In genomic region chr6:140750371-140751080, GRCm38 (mm10) we compare ENCODE assay signal across 24 mouse cellular contexts. TPM values are rescaled to one million over a fixed set of nuclear protein-coding genes. Genes with fewer than 3 reads are reported as not detected.
DNase-seq lines count a peak whose midpoint lies in the region; ATAC-seq and TF ChIP-seq lines count a peak whose summit lies in the region.
"Had no signal": no experiment of that assay in that cellular context is flagged by ENCODE, and none has a peak within 500 bp of the region (broad histone marks: within the 10 kb centered on the region; RNA-seq: fewer than 3 reads in every experiment).

No protein-coding gene starts in this region.

- H3K4me2 ChIP-seq in heart, postnatal 0 days (ENCODE audit: low read depth, low read length): no peak overlapping the region
- H3K4me2 ChIP-seq in kidney, embryonic 16.5 days (replicated peaks; ENCODE audit: low read depth, low read length): no peak overlapping the region
- H3K4me2 ChIP-seq: embryonic facial prominence, embryonic 13.5 days; heart, embryonic 13.5 days; hindbrain, embryonic 13.5 days; intestine, embryonic 15.5 days; limb, embryonic 12.5 days; liver, embryonic 15.5 days; neural tube, embryonic 15.5 days had no signal

- H3K27me3 ChIP-seq in heart, postnatal 0 days (ENCODE audit: control insufficient read depth, insufficient read depth, low read length): no peaks in the 10 kb centered on the region
- H3K27me3 ChIP-seq in kidney, embryonic 16.5 days (ENCODE audit: insufficient read depth, low read length): no peaks in the 10 kb centered on the region
- H3K27me3 ChIP-seq: embryonic facial prominence, embryonic 13.5 days; heart, embryonic 13.5 days; hindbrain, embryonic 13.5 days; intestine, embryonic 15.5 days; limb, embryonic 12.5 days; liver, embryonic 15.5 days; neural tube, embryonic 15.5 days had no signal

- H3K4me1 ChIP-seq in heart, postnatal 0 days (ENCODE audit: control insufficient read depth, insufficient read depth): peaks cover 10% of the 10 kb centered on the region; the same call in 1 of the 2 replicates
- peaks cover 8% of the 10 kb centered on the region; the same call in 1 of the 2 replicates for H3K4me1 ChIP-seq in brown adipose tissue, adult 24 weeks (ENCODE audit: control insufficient read depth, insufficient read depth, insufficient read length, low read length)
- no peaks in the 10 kb centered on the region for H3K4me1 ChIP-seq in kidney, embryonic 16.5 days (ENCODE audit: insufficient read depth, low read length)
- H3K4me1 ChIP-seq: embryonic facial prominence, embryonic 13.5 days; forebrain, embryonic 10.5 days; hindbrain, embryonic 13.5 days; intestine, embryonic 15.5 days; limb, embryonic 12.5 days; liver, embryonic 15.5 days; neural tube, embryonic 15.5 days had no signal

- DNase-seq in heart, postnatal 0 days (ENCODE audit: low spot score): no peak
- no peak for DNase-seq in heart, adult 8-10 months (ENCODE audit: low spot score)
- DNase-seq in 3T3-L1 (ENCODE audit: low read depth, low spot score): peak; percentile 66
- no peak for DNase-seq in Muller cell, postnatal 12 days (ENCODE audit: inconsistent ontology term)
- DNase-seq in layer of hippocampus, postnatal 10 days (ENCODE audit: low spot score in 2 of 2): no peak
- DNase-seq: adrenal gland, postnatal 14 days; cerebellum, adult 2 months; gastrocnemius, postnatal 25 days; thymus, postnatal 36 days had no signal

- peak overlapping the region; percentile 21 for H3K27ac ChIP-seq in heart, postnatal 0 days (ENCODE audit: low read depth)
- H3K27ac ChIP-seq in brown adipose tissue, adult 24 weeks (replicated peaks; ENCODE audit: low read depth, low read length): peak overlapping the region; percentile 51
- peak overlapping the region; percentile 52; the same call in 1 of the 2 replicates for H3K27ac ChIP-seq in kidney, embryonic 16.5 days (ENCODE audit: low read length)
- H3K27ac ChIP-seq: embryonic facial prominence, embryonic 13.5 days; forebrain, embryonic 10.5 days; heart, embryonic 13.5 days; hindbrain, embryonic 13.5 days; intestine, embryonic 15.5 days; limb, embryonic 12.5 days; liver, embryonic 15.5 days; neural tube, embryonic 15.5 days had no signal

- ATAC-seq in heart, postnatal 0 days (ENCODE audit: insufficient read depth, low read depth): no peak
- ATAC-seq in kidney, embryonic 16.5 days (ENCODE audit: low FRiP score, low TSS enrichment): no peak
- no peak for ATAC-seq in monocyte, adult 5-6 weeks (replicated peaks; ENCODE audit: insufficient number of reproducible peaks, low FRiP score, low TSS enrichment, poor library complexity, severe bottlenecking)
- ATAC-seq: CD4-positive, CD25-positive, alpha-beta regulatory T cell, adult 4 months; intestine, embryonic 15.5 days had no signal

- no peak overlapping the region for H3K4me3 ChIP-seq in heart, postnatal 0 days (ENCODE audit: low read depth, low read length)
- no peak overlapping the region for H3K4me3 ChIP-seq in brown adipose tissue, adult 24 weeks (ENCODE audit: insufficient read depth, low read depth, low read length)
- H3K4me3 ChIP-seq in kidney, embryonic 16.5 days (ENCODE audit: low read length): no peak overlapping the region
- H3K4me3 ChIP-seq: embryonic facial prominence, embryonic 13.5 days; forebrain, embryonic 10.5 days; heart, embryonic 13.5 days; hindbrain, embryonic 13.5 days; intestine, embryonic 15.5 days; limb, embryonic 12.5 days; liver, embryonic 15.5 days; neural tube, embryonic 15.5 days had no signal

- TF ChIP-seq EP300 in heart, postnatal 0 days (IDR thresholded peaks at IDR 0.05; ENCODE audit: low read depth): no peak

- no peak overlapping the region for H3K9ac ChIP-seq in heart, postnatal 0 days (replicated peaks; ENCODE audit: low read depth, low read length)
- H3K9ac ChIP-seq in kidney, embryonic 16.5 days (replicated peaks; ENCODE audit: low read length): no peak overlapping the region
- H3K9ac ChIP-seq: embryonic facial prominence, embryonic 13.5 days; heart, embryonic 13.5 days; hindbrain, embryonic 13.5 days; intestine, embryonic 15.5 days; limb, embryonic 12.5 days; liver, embryonic 15.5 days; neural tube, embryonic 15.5 days had no signal

- H3K9me3 ChIP-seq in heart, postnatal 0 days (replicated peaks; ENCODE audit: control insufficient read depth, low read length): peaks cover 8% of the 10 kb centered on the region
- no peaks in the 10 kb centered on the region for H3K9me3 ChIP-seq in kidney, embryonic 16.5 days (ENCODE audit: low read length)
- H3K9me3 ChIP-seq: intestine, embryonic 15.5 days; liver, embryonic 15.5 days; neural tube, embryonic 15.5 days had no signal

- H3K36me3 ChIP-seq in heart, postnatal 0 days (replicated peaks; ENCODE audit: control insufficient read depth, insufficient read depth, low read length): no peaks in the 10 kb centered on the region
- H3K36me3 ChIP-seq in kidney, embryonic 16.5 days (ENCODE audit: insufficient read depth, low read length): no peaks in the 10 kb centered on the region
- H3K36me3 ChIP-seq: embryonic facial prominence, embryonic 13.5 days; forebrain, embryonic 10.5 days; heart, embryonic 13.5 days; hindbrain, embryonic 13.5 days; intestine, embryonic 15.5 days; limb, embryonic 12.5 days; liver, embryonic 15.5 days; neural tube, embryonic 15.5 days had no signal

- WGBS in heart, postnatal 0 days: 38% methylated on average over 8 of the region's 8 CpGs
- WGBS in kidney, embryonic 16.5 days: 57% methylated on average over 8 of the region's 8 CpGs

- no peak for TF ChIP-seq CTCF in heart, postnatal 0 days (IDR thresholded peaks at IDR 0.05; ENCODE audit: low read depth)

RNA-seq across cellular contexts. Expression of gene Gm11077, which starts 21.4 kb away (rescaled TPM):
- not detected in 2 replicates for total RNA-seq in heart, postnatal 0 days (2014; rRNA removed; ENCODE audit: low replicate concordance)
- polyA plus RNA-seq in heart, postnatal 0 days (2015; fragmentation: Nextera tagmentation; extraction: Ambion mirVana): not detected in 2 replicates
- total RNA-seq in heart, adult 8-10 months (2022): not detected
- not detected in 2 replicates for polyA plus RNA-seq in brown adipose tissue, adult 24 weeks (2012; ENCODE audit: insufficient read depth, insufficient read length, missing spikeins)
- polyA plus RNA-seq in kidney, embryonic 16.5 days (2015; fragmentation: Nextera tagmentation; extraction: Ambion mirVana): not detected in 2 replicates
- not detected in 3 replicates for total RNA-seq in monocyte, adult 5-6 weeks (2017)
- total RNA-seq in layer of hippocampus, postnatal 10 days (2021): not detected
- total RNA-seq: adrenal gland, postnatal 14 days; common myeloid progenitor, adult 5-6 weeks; gastrocnemius, postnatal 25 days; MEL had no signal
- polyA plus RNA-seq: CD4-positive, CD25-positive, alpha-beta regulatory T cell, adult 4 months; cerebellum, adult 2 months; embryonic facial prominence, embryonic 13.5 days; forebrain, embryonic 10.5 days; heart, embryonic 13.5 days; hindbrain, embryonic 13.5 days; intestine, embryonic 15.5 days; limb, embryonic 12.5 days; liver, embryonic 15.5 days; neural tube, embryonic 15.5 days; testis, adult 2 months had no signal
